Mouse (Mus musculus): ENCODE data around the gene Hist2h3c1.
"Not testable (repeated sequence)": the region's sequence is repeated elsewhere in the genome, so short reads cannot be mapped to it uniquely, and the experiment has no call there.

Hist2h3c1 gene

DNA sequence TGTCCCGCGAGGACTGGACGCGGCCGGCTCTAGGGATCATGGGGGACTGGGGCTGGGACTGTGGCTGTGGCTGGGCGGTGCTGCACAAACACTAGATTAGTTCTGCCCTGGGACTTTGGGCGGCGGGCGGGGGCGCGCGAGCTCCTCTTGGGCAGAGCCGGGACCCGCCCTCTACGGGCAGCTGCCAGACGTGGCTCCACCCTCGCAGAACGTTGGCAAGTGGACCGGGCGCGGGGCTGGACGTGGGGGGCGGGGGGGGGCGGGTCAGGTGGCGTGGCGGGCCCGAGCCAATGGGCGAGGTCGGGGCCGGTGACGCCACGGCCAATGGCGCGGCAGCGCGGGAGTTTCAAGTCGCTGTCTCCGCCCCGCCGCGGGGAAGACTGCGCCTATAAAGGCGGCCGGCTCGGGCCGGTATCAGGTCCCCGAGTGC, at the start of gene Hist2h3c1:
Gene Hist2h3c1 (plus strand): TSS at position 259 of the 430 bp plus-strand sequence.
- DNase-seq, result not testable (repeated sequence)

GRCm38 (mm10) chr3:96197129-96197749, 49.2 kb upstream of the Hist2h3c1 start:
- DNase-seq, result peak; percentile 88

DNA sequence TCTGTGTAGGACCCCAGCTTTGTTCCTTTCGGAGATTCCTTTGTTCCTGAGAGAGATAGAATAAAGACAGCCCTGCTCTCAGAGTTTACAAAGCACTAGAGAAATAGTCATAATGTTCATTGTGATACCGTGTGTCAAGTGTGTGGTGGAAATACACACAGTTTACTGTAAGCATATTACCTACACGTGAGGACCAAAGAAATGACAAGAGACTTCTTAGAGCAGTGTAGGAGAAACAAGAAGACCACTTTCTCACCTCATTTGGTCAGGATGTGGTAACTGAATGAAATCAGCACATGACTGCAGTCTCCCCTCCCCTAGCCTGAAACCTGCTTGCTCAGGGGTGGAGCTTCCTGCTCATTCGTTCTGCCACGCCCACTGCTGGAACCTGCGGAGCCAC, 48.3 kb upstream of the Hist2h3c1 start:
- DNase-seq, result peak; percentile 22

DNA sequence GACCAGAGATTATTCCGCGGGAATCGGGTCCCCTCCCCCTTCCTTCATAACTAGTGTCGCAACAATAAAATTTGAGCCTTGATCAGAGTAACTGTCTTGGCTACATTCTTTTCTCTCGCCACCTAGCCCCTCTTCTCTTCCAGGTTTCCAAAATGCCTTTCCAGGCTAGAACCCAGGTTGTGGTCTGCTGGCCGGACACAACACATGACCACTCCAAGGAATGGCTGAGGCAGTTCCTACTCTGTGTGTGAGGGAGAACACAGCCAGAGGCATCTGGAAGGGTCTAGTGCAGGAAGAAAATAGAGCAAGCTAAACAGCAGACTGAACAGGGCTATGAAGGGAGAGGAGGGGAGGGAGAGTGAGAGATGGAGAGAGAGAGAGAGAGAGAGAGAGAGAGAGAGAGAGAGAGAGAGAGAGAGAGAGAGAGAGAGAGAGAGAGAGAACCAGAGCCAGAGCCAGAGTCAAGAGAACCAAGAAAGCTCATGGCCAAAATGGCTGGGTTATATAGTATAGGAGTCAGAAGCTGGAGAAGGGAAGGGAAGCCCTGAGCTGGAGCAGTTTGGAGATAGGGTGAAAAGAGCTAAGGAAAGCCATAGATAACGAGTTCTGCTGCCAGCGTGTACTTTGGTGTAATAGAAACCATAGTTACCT, 47.8 kb upstream of the Hist2h3c1 start:
- not testable (repeated sequence) for DNase-seq

DNA sequence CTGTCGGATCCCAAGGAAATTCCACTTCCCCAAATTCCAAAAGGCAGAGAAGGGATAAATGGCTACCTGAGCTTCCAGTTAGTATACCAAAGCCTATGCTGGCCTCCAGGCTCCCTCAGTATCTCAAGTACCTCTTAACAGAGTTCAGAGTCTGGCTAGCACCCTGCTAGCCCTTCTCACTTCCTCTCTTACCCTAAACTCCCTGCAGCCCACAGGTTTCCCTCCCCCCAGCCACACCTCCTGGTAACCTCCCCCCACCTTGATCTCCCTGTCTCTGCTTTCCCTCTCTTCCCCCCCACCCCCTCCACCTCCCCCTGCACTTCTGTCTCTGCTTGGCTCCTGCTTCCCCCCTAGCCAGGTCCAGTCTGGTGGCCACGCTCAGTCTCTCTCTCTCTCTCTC, 46.8 kb upstream of the Hist2h3c1 start:
- DNase-seq, result no peak

GRCm38 (mm10) chr3:96207819-96208218, 38.7 kb upstream of the Hist2h3c1 start:
- DNase-seq, result no peak

GRCm38 (mm10) chr3:96209242-96209641, 37.2 kb upstream of the Hist2h3c1 start:
- peak; percentile 23 for DNase-seq

- peak; percentile 58 for DNase-seq
These were observed 27.3 kb upstream of the Hist2h3c1 start for GRCm38 (mm10) chr3:96219191-96219641.

GRCm38 (mm10) chr3:96219661-96220130, 26.8 kb upstream of the Hist2h3c1 start, which contains the start of the genes Bola1 and Hist2h2ab:
TSS of gene Bola1 (minus strand) at chr3:96219709.
TSS of gene Hist2h2ab (plus strand) at chr3:96219865.
- DNase-seq, result peak; percentile 86

DNA sequence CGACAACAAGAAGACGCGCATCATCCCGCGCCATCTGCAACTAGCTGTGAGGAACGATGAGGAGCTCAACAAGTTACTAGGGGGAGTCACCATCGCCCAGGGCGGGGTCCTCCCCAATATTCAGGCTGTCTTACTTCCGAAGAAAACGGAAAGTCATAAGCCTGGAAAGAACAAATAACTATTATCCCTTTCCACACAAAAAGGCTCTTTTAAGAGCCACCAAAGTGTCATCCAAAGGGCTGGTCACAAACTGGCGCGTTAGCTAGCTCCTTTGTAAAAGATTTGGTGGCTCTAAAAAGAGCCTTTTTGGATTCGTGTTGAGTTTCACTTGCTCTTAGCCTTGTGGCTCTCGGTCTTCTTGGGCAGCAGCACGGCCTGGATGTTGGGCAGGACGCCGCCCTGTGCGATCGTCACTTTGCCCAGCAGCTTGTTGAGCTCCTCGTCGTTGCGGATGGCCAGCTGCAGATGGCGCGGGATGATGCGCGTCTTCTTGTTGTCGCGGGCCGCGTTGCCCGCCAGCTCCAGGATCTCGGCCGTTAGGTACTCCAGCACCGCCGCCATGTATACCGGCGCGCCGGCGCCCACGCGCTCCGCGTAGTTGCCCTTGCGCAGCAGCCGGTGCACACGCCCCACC, 26.2 kb upstream of the Hist2h3c1 start:
- not testable (repeated sequence) for DNase-seq

DNA sequence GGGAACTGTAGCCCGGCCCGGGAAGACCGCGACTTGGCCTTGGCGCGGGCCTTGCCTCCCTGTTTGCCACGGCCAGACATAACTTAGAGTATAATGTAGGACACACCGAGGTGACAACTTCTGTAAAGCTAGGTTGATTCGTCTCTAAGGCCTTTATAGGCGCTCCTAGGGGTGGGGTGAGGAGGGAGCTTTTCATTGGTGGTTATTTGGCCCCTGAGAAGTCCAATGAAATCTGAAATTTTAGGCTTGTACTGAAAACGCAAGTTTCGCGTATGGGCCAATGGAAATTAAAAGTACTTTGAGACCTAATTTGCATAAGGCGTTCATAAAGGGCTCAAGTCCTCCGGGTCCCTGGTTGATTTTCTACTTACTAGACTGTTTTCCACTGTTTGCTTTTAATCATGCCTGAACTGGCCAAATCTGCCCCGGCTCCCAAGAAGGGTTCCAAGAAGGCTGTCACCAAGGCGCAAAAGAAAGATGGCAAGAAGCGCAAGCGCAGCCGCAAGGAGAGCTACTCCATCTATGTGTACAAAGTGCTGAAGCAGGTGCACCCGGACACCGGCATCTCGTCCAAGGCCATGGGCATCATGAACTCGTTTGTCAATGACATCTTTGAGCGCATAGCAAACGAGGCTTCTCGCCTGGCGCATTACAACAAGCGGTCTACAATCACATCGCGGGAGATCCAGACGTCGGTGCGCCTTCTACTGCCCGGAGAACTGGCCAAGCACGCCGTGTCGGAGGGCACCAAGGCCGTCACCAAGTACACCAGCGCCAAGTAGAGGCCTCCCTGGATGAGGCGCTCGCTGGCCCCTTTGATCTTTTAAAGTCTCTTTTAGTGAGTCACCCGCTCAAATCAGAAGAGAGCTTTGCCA, 25.5 kb upstream of the Hist2h3c1 start, which contains the start of the genes Hist2h2ac and Hist2h2be:
Gene Hist2h2ac (minus strand): TSS at position 116 of the 875 bp plus-strand sequence.
Gene Hist2h2be (plus strand): TSS at position 355 of the 875 bp plus-strand sequence.
- DNase-seq, result peak; percentile 91

- DNase-seq, result peak; percentile 21
These were observed 24.8 kb upstream of the Hist2h3c1 start for GRCm38 (mm10) chr3:96221640-96222038.

GRCm38 (mm10) chr3:96222774-96223173, 23.7 kb upstream of the Hist2h3c1 start:
- DNase-seq, result no peak

DNA sequence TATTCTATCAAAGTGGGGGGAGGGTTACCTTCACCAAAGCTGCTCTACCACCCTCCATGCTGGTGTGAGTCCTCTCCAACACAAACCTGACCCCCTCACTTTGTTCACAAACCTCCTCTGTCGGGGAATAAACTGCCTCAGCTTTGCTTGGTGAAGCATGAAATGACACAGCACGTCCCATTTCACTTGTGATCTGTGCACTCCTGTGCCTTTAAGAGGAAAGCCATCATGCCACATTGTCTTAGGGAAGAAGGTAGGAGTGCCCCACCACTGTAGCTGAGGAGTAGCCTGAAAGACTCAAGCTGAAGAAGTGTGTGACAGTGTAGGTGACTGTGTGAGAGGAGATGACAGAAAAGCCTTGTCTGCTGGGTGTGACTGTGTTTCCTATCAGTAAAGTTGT, 21.1 kb upstream of the Hist2h3c1 start:
- DNase-seq, result no peak

- DNase-seq, result no peak
These were observed 19.5 kb upstream of the Hist2h3c1 start for GRCm38 (mm10) chr3:96226695-96227648.

GRCm38 (mm10) chr3:96228828-96229227, 17.7 kb upstream of the Hist2h3c1 start:
- DNase-seq, result no peak

- no peak for DNase-seq
These were observed 16.1 kb upstream of the Hist2h3c1 start for GRCm38 (mm10) chr3:96230404-96230803.

DNA sequence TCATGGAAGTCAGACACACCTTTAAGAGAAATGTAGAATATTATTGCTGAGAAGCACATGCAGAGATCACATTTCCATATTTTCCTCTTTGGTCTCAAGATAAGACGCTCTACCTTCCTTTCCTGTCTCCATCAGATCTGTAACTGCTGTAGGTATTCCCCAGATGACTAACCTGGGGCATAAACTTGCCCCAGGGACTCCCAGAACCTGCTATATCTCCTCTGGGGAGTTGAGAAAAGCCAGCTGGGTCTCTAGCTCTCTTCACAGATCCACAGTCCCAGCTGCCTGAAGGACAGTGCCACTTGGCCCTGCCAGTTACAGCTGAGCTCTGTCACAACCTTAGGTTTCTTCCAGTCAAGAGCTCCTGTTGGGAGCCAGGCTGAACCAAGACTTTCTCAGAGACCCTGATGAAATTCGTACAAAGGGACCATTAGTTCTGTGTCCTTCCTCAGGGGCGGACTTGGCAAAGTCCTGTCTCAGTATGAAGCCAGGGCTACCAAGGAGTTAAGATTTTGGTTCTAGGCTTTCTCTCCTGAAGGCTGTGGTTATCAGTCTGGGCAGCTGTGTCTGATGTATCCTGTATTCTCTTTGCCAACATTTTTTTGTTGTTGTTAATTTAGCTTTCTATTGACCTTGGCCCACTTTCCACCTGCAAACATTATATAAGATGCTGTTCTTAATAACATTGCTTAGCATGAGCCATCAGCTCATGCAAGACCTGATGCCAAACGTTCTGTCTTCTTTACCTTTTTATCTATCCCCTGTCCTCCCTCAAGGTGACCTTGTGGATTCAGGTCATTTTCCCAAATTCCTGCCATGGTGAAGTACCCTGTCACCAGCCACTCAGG, 15.4 kb upstream of the Hist2h3c1 start:
- DNase-seq, result no peak

DNA sequence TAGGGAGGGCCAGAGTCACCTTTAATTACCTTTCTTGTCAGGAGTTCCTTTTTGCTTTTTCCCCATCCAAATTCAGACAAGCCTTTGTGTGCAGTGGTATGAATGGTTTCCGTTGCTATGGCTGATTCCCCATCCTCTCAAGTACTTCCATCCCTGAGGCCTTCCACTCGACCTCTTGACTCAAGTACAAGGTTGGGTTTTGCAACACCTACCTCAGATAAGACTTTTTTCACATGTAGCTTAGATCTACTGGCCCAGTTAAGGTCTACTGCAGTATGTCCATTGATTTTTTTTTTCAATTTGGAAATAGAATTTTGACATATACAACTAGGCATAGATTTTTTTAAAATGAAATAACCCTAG, 14.7 kb upstream of the Hist2h3c1 start:
- DNase-seq, result no peak

GRCm38 (mm10) chr3:96234914-96235313, 11.6 kb upstream of the Hist2h3c1 start:
- no peak for DNase-seq

Measured in kidney, adult 18-20 months (tissue).